Mouse (Mus musculus): ENCODE results near the gene Dnajc9.

Gene Dnajc9
- long read RNA-seq, experiment 1, transcript Dnajc9-201 (5 exons, 1,631 nt): major isoform, 42 of 50 reads
- long read RNA-seq, experiment 1, partial matches to known transcripts: 1 of 50 reads
- long read RNA-seq, experiment 1, other reads (novel, unspliced or antisense): 4 of 50 reads
- long read RNA-seq, experiment 2, transcript Dnajc9-204 (3 exons, 1,164 nt): minor isoform, 5 of 76 reads
- long read RNA-seq, experiment 2, transcript Dnajc9-201 (5 exons, 1,631 nt): major isoform, 62 of 76 reads
- long read RNA-seq, experiment 2, partial matches to known transcripts: 5 of 76 reads
- long read RNA-seq, experiment 2, other reads (novel, unspliced or antisense): 4 of 76 reads

- intact Hi-C loops (cut with DNase I): no loop called here
Measured at GRCm38 (mm10) chr14:20388441-20389129, at the start of gene Dnajc9. Dnajc9 (minus strand) TSS chr14:20388910.

- intact Hi-C loops (cut with DNase I): no loop called here
Measured at GRCm38 (mm10) chr14:20436976-20437375, 48.3 kb upstream of the Dnajc9 start.

- intact Hi-C loops (cut with DNase I): no loop called here
Measured at GRCm38 (mm10) chr14:20432420-20432819, 43.7 kb upstream of the Dnajc9 start.

- intact Hi-C loops (cut with DNase I): no loop called here
Measured at GRCm38 (mm10) chr14:20431726-20432125, 43.0 kb upstream of the Dnajc9 start.

GRCm38 (mm10) chr14:20429833-20430232 lies 41.1 kb upstream of the Dnajc9 start:
- intact Hi-C loops (cut with DNase I): no loop called here

- intact Hi-C loops (cut with DNase I): no loop called here
Measured at GRCm38 (mm10) chr14:20428593-20428992, 39.9 kb upstream of the Dnajc9 start.

GRCm38 (mm10) chr14:20423046-20423445 lies 34.3 kb upstream of the Dnajc9 start:
- intact Hi-C loops (cut with DNase I): no loop called here

- intact Hi-C loops (cut with DNase I): no loop called here
Measured at GRCm38 (mm10) chr14:20422257-20422656, 33.5 kb upstream of the Dnajc9 start.

GRCm38 (mm10) chr14:20400071-20400470 lies 11.4 kb upstream of the Dnajc9 start:
- intact Hi-C loops (cut with DNase I): no loop called here

- intact Hi-C loops (cut with DNase I): no loop called here
Measured at GRCm38 (mm10) chr14:20398864-20399263, 10.2 kb upstream of the Dnajc9 start.

GRCm38 (mm10) chr14:20397220-20397619 lies 8.5 kb upstream of the Dnajc9 start:
- intact Hi-C loops (cut with DNase I): no loop called here

- intact Hi-C loops (cut with DNase I): loop anchor here (5.0 kb wide), 1 partner anchor 46 kb away; the partner anchor contains the start of genes Ecd and Fam149b
Measured at GRCm38 (mm10) chr14:20393205-20393913, 4.6 kb upstream of the Dnajc9 start, which contains the start of gene Mrps16. Mrps16 (minus strand) TSS chr14:20393634.

- intact Hi-C loops (cut with DNase I): loop anchor here (5.0 kb wide), 1 partner anchor 45 kb away; the partner anchor contains the start of genes Ecd and Fam149b
Measured at GRCm38 (mm10) chr14:20392326-20392725, 3.6 kb upstream of the Dnajc9 start.

GRCm38 (mm10) chr14:20389446-20390079 lies 853 bp upstream of the Dnajc9 start:
- intact Hi-C loops (cut with DNase I): loop anchor here (5.0 kb wide), 1 partner anchor 42 kb away; the partner anchor contains the start of genes Ecd and Fam149b

GRCm38 (mm10) chr14:20379753-20380430 lies 8.8 kb downstream of the Dnajc9 start:
- intact Hi-C loops (cut with DNase I): no loop called here

GRCm38 (mm10) chr14:20379087-20379640 lies 9.5 kb downstream of the Dnajc9 start:
- intact Hi-C loops (cut with DNase I): no loop called here

GRCm38 (mm10) chr14:20378313-20379061 lies 10.2 kb downstream of the Dnajc9 start:
- intact Hi-C loops (cut with DNase I): no loop called here

GRCm38 (mm10) chr14:20377112-20377521 lies 11.6 kb downstream of the Dnajc9 start:
- intact Hi-C loops (cut with DNase I): no loop called here

- intact Hi-C loops (cut with DNase I): no loop called here
Measured at GRCm38 (mm10) chr14:20371854-20372253, 16.9 kb downstream of the Dnajc9 start.

- intact Hi-C loops (cut with DNase I): no loop called here
Measured at GRCm38 (mm10) chr14:20370798-20371197, 17.9 kb downstream of the Dnajc9 start.
